Mouse (Mus musculus): Measurements from ENCODE around the gene Crebrf.

DNA sequence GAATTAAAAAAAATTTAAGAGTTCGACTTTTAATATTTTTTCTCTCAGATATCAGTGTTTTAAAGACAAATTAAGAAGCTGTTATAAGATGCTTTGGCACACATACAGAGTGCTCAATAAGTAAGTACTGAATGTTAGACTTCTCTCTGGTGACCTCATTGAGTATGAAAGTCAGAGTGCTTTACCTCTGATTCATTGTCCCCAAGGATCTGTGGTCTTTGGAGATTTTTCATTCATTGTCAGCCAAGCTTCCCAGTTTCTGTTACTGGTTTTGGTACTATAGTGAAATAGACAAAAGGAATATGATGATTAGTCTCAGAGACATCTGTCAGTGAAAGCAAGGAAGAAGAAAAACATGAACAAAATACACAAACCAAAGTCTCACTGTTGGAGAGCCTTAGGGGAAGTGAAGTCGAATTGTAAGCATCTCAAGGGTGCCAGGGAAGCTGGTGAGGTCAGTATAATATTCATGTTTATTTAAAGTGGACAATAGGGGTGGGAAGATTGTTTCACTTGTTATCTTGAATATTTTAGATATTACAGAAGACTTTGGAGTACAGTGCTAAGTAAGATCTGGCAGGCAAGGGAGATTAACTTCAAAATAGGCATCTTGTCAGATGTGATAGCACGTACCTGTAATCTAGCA is 11.8 kb downstream of the Crebrf start:
- TF ChIP-seq POLR2AphosphoS2 (IDR thresholded peaks at IDR 0.05; ENCODE audit: low read length) (no peak), CTCF (IDR thresholded peaks at IDR 0.05 in 2 of 3, conservative IDR thresholded peaks at IDR 0.05 in 1 of 3; ENCODE audit: control insufficient read depth in 1 of 3, insufficient read depth in 1 of 3, low read depth in 2 of 3, low read length in 3 of 3, poor library complexity in 1 of 3, severe bottlenecking in 1 of 3) (no peak)

All from MEL (cell line).